In genomic region chr7:81991611-81992061, GRCm38 (mm10) we compare ENCODE assay signal across 8 mouse cellular contexts. TPM values are rescaled to one million over a fixed set of nuclear protein-coding genes. Genes with fewer than 3 reads are reported as not detected.
DNase-seq lines count a peak whose midpoint lies in the region; ATAC-seq and TF ChIP-seq lines count a peak whose summit lies in the region.

No protein-coding gene starts in this region.

- no peak overlapping the region for H3K27ac ChIP-seq in forebrain, embryonic 16.5 days (ENCODE audit: low read length)
- H3K27ac ChIP-seq in liver, embryonic 14.5 days = no peak overlapping the region
- no peak overlapping the region for H3K27ac ChIP-seq in stomach, postnatal 0 days (replicated peaks)

- H3K4me3 ChIP-seq in C2C12 (ENCODE audit: insufficient read depth, poor library complexity, severe bottlenecking) = peak overlapping the region; percentile 11
- H3K4me3 ChIP-seq in forebrain, embryonic 16.5 days (replicated peaks; ENCODE audit: low read length) = peak overlapping the region; percentile 47
- H3K4me3 ChIP-seq in liver, embryonic 14.5 days (ENCODE audit: insufficient read depth in 1 of 2, low read depth in 2 of 2, low read length in 2 of 2) = peak overlapping the region; percentile 7 to 34; a peak in 1 of 4 replicates
- H3K4me3 ChIP-seq in stomach, postnatal 0 days (ENCODE audit: low read depth, low read length) = peak overlapping the region; percentile 57

- H3K4me1 ChIP-seq in forebrain, embryonic 16.5 days (replicated peaks; ENCODE audit: control insufficient read depth, insufficient read depth, low read length) = peaks cover 15% of the 10 kb centered on the region
- H3K4me1 ChIP-seq in liver, embryonic 14.5 days (replicated peaks; ENCODE audit: control insufficient read depth in 2 of 2, insufficient read depth in 2 of 2, low read length in 1 of 2) = no peaks in the 10 kb centered on the region
- no peaks in the 10 kb centered on the region for H3K4me1 ChIP-seq in stomach, postnatal 0 days (replicated peaks; ENCODE audit: control insufficient read depth, insufficient read depth)

- H3K27me3 ChIP-seq in C2C12 (ENCODE audit: control insufficient read depth, insufficient read depth, insufficient read length) = peaks cover 47% of the 10 kb centered on the region
- peaks cover 71% of the 10 kb centered on the region for H3K27me3 ChIP-seq in forebrain, embryonic 16.5 days (replicated peaks; ENCODE audit: control insufficient read depth, insufficient read depth, low read length)
- peaks cover 57% of the 10 kb centered on the region for H3K27me3 ChIP-seq in liver, embryonic 14.5 days (ENCODE audit: control insufficient read depth, insufficient read depth, low read length)
- peaks cover 10% of the 10 kb centered on the region for H3K27me3 ChIP-seq in stomach, postnatal 0 days (ENCODE audit: control insufficient read depth, insufficient read depth, low read length)

- H3K9me3 ChIP-seq in forebrain, embryonic 16.5 days (ENCODE audit: control insufficient read depth, low read length) = no peaks in the 10 kb centered on the region
- H3K9me3 ChIP-seq in liver, embryonic 14.5 days (ENCODE audit: control insufficient read depth, low read length) = no peaks in the 10 kb centered on the region
- H3K9me3 ChIP-seq in stomach, postnatal 0 days (ENCODE audit: control insufficient read depth, low read length) = no peaks in the 10 kb centered on the region

- peak overlapping the region; percentile 88 for H3K4me2 ChIP-seq in forebrain, embryonic 16.5 days (ENCODE audit: low read length)
- peak overlapping the region; percentile 40; the same call in 1 of the 2 replicates for H3K4me2 ChIP-seq in liver, embryonic 14.5 days (ENCODE audit: low read depth)
- H3K4me2 ChIP-seq in stomach, postnatal 0 days (replicated peaks; ENCODE audit: low read depth) = peak overlapping the region; percentile 84

- ATAC-seq in forebrain, embryonic 16.5 days = peak; percentile 15; the same call in 1 of the 2 replicates
- no peak for ATAC-seq in liver, embryonic 14.5 days (ENCODE audit: insufficient read depth)
- no peak for ATAC-seq in stomach, postnatal 0 days (ENCODE audit: low FRiP score, low TSS enrichment)

- no peak overlapping the region for H3ac ChIP-seq in C2C12 (ENCODE audit: control insufficient read depth, insufficient read length, low read depth)

- no peaks in the 10 kb centered on the region for H3K36me3 ChIP-seq in C2C12 (ENCODE audit: control insufficient read depth, insufficient read depth)
- no peaks in the 10 kb centered on the region for H3K36me3 ChIP-seq in forebrain, embryonic 16.5 days (ENCODE audit: control insufficient read depth, insufficient read depth)
- H3K36me3 ChIP-seq in liver, embryonic 14.5 days (replicated peaks; ENCODE audit: control insufficient read depth, insufficient read depth, low read depth) = no peaks in the 10 kb centered on the region
- no peaks in the 10 kb centered on the region for H3K36me3 ChIP-seq in stomach, postnatal 0 days (ENCODE audit: control insufficient read depth, insufficient read depth, low read length)

- H3K79me2 ChIP-seq in C2C12 (ENCODE audit: control insufficient read depth, insufficient read depth) = no peaks in the 10 kb centered on the region

- peak; percentile 5 for DNase-seq in adrenal gland, postnatal 10 days
- DNase-seq in adrenal gland, postnatal 25 days = no peak
- no peak for DNase-seq in liver, embryonic 14.5 days (ENCODE audit: low read depth in 3 of 3, low spot score in 3 of 3)
- no peak for DNase-seq in stomach, postnatal 0 days (ENCODE audit: low spot score)
- no peak for DNase-seq in layer of hippocampus, adult 8-10 months (ENCODE audit: low spot score in 2 of 2)
- DNase-seq in frontal cortex, postnatal 10 days (ENCODE audit: low spot score in 2 of 2) = no peak

- no peak for TF ChIP-seq EP300 in liver, embryonic 14.5 days (IDR thresholded peaks at IDR 0.05; ENCODE audit: low read depth)
- no peak for TF ChIP-seq EP300 in stomach, postnatal 0 days (optimal IDR thresholded peaks at IDR 0.05)

- peak overlapping the region; percentile 37; the same call in 1 of the 2 replicates for H3K9ac ChIP-seq in forebrain, embryonic 16.5 days (replicated peaks; ENCODE audit: low read depth, low read length)
- H3K9ac ChIP-seq in liver, embryonic 14.5 days (replicated peaks) = no peak overlapping the region
- peak overlapping the region; percentile 28 for H3K9ac ChIP-seq in stomach, postnatal 0 days (ENCODE audit: low read length)

- under 1% methylated on average over 36 of the region's 36 CpGs for WGBS in forebrain, embryonic 16.5 days
- WGBS in liver, embryonic 14.5 days (ENCODE audit: insufficient replicate concordance) = 2% methylated on average over 36 of the region's 36 CpGs
- under 1% methylated on average over 36 of the region's 36 CpGs for WGBS in stomach, postnatal 0 days

- TF ChIP-seq CTCF in C2C12 (IDR thresholded peaks at IDR 0.05; ENCODE audit: control insufficient read depth, insufficient read depth, insufficient read length) = no peak
- no peak for TF ChIP-seq CTCF in liver, embryonic 14.5 days (IDR thresholded peaks at IDR 0.05; ENCODE audit: low read depth)
- TF ChIP-seq CTCF in stomach, postnatal 0 days (IDR thresholded peaks at IDR 0.05; ENCODE audit: low read depth) = no peak

- H3K79me3 ChIP-seq in C2C12 (ENCODE audit: low read depth) = no peaks in the 10 kb centered on the region

TF ChIP-seq in C2C12, 6 proteins besides CTCF, POLR2A, EP300 and RAD21:
- no peak for TF ChIP-seq USF1 (IDR thresholded peaks at IDR 0.05; ENCODE audit: low read depth)
- TF ChIP-seq MAX (IDR thresholded peaks at IDR 0.05) = no peak
- no peak for TF ChIP-seq CEBPB (IDR thresholded peaks at IDR 0.05; ENCODE audit: low read depth)
- no peak for TF ChIP-seq MYOG (IDR thresholded peaks at IDR 0.05; ENCODE audit: control insufficient read depth, extremely low read depth, insufficient read length)
- TF ChIP-seq MYOD1 (IDR thresholded peaks at IDR 0.05; ENCODE audit: control insufficient read depth, insufficient read length, low read depth) = no peak
- TF ChIP-seq FOSL1 (IDR thresholded peaks at IDR 0.05; ENCODE audit: insufficient read depth, low read length, poor library complexity, severe bottlenecking) = no peak

RNA-seq across cellular contexts. Expression of gene Bnc1, which starts 0.5 kb away (rescaled TPM):
- 1 to 10 TPM; 1.2 to 1.5 TPM for total RNA-seq in adrenal gland, postnatal 10 days (2021)
- total RNA-seq in adrenal gland, postnatal 25 days (2021) = 0.33 and 0.43 TPM in 2 replicates
- 0.06 TPM for polyA plus RNA-seq in C2C12 (2012; fragmentation: generic; extraction: Trizol)
- 0.09 TPM in 1 of 2 replicates, not detected in the other for polyA plus RNA-seq in forebrain, embryonic 16.5 days (2015; fragmentation: Nextera tagmentation; extraction: Ambion mirVana)
- polyA plus RNA-seq in liver, embryonic 14.5 days (2012; rRNA removed) = 0.22 and 0.28 TPM in 2 replicates
- 0.27 and 0.54 TPM in 2 replicates for polyA plus RNA-seq in liver, embryonic 14.5 days (2014; fragmentation: Nextera tagmentation; extraction: Ambion mirVana)
- polyA plus RNA-seq in stomach, postnatal 0 days (2015; fragmentation: Nextera tagmentation; extraction: Ambion mirVana) = 0.83 and 0.87 TPM in 2 replicates
- under 1 TPM in 2 of 4 experiments, not detected in 2; 0.10 to 0.11 TPM for total RNA-seq in layer of hippocampus, adult 8-10 months (2022)

RNA-seq across cellular contexts. Expression of gene Hdgfl3, which starts 57.4 kb away (rescaled TPM):
- 10 to 100 TPM; 12.2 to 15.8 TPM for total RNA-seq in adrenal gland, postnatal 10 days (2021)
- 12.4 and 14.2 TPM in 2 replicates for total RNA-seq in adrenal gland, postnatal 25 days (2021)
- polyA plus RNA-seq in C2C12 (2012; fragmentation: generic; extraction: Trizol) = not detected
- 51.8 and 54.4 TPM in 2 replicates for polyA plus RNA-seq in forebrain, embryonic 16.5 days (2015; fragmentation: Nextera tagmentation; extraction: Ambion mirVana)
- 0.15 and 0.27 TPM in 2 replicates for polyA plus RNA-seq in liver, embryonic 14.5 days (2012; rRNA removed)
- 0.33 and 0.43 TPM in 2 replicates for polyA plus RNA-seq in liver, embryonic 14.5 days (2014; fragmentation: Nextera tagmentation; extraction: Ambion mirVana)
- 6.6 and 7.1 TPM in 2 replicates for polyA plus RNA-seq in stomach, postnatal 0 days (2015; fragmentation: Nextera tagmentation; extraction: Ambion mirVana)
- total RNA-seq in layer of hippocampus, adult 8-10 months (2022) = 10 to 100 TPM; 61.8 to 65.0 (median 63.0) TPM
